Mouse (Mus musculus) cerebellum, postnatal 14 days (tissue): Measurements from ENCODE around the gene Zmiz1.

Experiments
- DNase-seq, 2 experiments: peaks; one replicate each; pipeline ENCODE4 v3.0.0; 2021; ENCODE audit warnings: mixed read lengths in 2 of 2

The Zmiz1 gene

DNA sequence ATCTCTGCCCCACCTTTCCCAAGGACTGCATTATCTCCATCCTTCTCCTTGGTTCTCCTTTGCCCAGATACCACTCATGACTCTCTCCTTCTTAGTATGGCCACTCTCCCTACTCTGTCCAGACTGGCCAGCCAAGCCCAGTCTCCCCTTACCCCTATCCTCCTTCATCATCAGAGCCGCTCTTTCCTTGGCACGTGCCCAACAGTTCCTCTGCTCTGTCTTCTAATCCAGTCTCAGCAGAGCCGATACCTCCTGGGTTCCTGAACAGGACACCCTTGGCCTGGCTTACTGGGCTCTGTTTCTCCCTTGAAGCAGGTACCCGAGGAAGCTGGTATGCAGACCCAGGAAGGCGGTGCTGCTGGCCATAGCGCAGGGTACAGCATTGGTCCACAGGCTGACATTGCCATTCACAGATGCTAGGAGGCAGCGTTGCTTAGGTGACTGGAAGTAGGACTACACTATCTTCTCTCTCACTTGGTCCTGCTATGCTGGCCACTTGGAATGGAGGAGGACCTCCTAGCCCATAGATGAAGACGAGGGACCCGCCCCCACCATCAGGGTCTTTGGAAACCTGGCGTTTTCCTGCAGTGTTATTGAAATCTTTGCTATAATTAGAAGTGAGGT is 80.6 kb downstream of the Zmiz1 start:
- peak in 1 of 2 experiments; percentile 54 for DNase-seq

DNA sequence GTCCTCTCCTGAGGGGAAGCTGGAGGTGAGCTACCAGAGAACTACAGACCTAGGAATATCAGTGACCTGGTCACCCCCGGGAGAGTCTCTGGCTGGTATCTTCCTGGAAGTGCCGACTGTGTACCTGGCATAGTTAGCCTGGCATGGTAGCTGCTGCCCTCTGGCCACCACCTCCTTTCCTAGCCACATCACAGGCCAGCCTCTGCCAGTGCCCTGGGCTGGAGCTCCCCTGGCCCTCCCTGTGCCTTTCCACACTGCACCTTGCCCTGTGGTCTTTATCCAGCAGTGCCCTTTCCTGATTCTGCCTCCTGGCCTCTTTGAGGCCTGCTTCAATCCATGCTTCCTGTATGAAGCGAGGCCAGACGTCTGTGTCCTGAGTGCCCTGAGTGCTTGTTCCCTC is 81.2 kb downstream of the Zmiz1 start:
- DNase-seq: no peak

DNA sequence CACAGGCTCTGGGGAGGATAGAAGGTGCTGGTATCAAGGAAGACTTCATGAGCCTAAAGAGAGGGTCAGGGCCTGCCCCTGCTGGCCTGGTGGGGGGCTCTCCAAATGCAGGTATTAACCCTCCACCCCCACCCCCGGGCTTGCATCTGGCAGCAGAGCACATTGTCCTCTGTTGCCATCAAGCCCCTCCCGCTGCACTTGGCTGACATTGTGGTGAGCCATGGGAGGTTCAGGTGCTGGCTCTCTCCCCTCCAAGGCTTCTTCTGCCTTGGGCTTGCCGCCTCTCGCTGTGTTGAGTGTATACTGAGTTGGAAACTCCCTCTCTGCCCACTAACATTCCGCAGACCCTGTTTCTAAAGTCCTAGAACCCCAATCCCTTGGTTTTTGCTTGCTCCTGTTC is 82.2 kb downstream of the Zmiz1 start:
- DNase-seq: peak in 1 of 2 experiments; percentile 43

DNA sequence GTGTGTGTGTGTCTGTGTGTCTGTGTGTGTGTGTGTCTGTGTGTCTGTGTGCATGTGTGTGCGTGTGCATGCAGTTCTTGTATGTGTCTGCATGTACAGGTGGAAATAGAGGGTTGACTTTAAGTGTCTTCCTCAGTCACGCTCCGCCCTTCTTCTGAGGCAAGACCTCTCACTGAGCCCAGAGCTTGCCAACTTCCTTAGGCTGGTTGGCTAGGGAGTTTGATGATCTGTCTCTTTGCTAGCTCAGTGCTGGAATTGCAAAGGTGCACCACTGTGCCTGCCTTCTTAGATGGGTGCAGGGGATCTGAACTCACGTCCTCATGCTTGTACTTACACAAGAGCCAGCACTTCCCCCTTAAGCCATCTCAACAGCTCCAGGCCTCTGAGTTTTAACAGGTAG is 84.1 kb downstream of the Zmiz1 start:
- DNase-seq: no peak

DNA sequence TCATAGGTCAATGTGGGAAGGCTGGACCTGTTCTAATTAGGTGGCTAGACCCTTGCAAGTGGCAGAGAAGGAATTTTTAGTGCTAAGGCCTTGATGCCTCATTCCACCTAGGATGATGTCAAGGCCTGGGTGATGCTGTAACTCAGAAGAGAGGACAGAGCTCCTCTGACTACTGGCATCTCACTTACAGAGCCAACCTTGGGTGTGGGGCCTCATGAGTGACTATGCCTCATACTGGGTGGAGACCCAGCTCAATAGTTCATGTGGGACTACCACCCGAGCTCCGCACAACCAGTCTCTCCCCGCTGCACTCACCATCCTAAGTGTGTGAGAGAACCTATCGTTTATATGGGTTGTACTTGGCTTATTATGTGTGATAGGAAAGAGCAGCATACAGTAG is 84.9 kb downstream of the Zmiz1 start:
- DNase-seq: no peak

DNA sequence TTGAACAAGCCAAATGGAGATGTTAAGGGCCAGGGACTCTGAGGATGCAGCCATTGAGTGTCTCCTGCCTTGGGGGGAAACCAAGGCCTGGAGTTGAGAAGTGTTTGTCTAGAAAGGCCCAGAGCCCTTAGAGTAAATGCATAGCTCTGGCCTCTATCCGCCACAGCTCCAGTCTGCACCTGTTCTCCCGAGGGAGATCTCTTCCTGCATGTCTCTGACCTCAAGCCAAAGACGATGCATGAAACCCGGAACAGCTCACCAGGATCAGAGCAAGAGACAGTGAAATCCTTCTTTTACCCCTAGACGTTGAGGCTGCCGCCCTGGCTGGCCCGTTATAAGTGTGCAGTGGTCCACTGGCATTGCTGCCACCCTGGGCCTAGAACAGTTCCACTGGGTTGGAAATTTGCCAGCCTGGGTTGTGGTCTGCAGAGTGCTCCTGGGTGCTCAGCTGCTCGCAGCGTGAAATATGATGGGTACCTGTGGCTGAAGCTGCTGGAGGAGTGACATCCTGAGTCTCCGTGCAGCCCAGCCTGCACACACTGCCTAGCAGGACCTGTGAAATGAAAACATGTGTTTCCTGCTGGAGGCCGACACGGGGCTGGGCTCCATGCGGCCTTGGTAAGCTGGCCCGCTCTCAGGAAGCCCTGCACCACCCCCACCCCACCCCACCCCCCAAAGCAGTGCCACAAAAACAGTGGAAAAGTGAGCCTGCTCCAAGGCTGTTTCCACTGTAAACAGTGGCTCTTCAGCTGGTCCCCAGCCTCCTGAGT is 88.1 kb downstream of the Zmiz1 start:
- peak in 1 of 2 experiments; percentile 59 for DNase-seq

DNA sequence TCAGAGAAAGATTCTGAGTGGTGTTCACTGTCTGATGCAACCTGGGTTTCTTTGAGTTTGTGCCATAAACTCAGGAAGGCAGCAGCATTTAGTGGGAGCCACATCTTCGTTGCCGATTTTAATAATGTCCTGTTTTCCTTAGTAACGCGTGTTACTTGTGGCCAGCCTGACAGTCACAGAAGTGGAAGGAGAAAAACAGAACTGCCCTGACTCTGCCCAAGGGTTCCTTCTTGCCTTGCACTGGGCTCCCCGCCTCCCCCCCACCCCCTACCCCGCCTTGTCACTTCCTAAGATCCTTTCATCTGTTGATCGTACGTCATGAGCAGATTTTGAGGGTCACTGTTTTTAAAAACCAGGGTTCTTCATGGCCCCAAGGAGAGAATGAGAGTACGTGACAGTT is 88.9 kb downstream of the Zmiz1 start:
- DNase-seq: no peak

DNA sequence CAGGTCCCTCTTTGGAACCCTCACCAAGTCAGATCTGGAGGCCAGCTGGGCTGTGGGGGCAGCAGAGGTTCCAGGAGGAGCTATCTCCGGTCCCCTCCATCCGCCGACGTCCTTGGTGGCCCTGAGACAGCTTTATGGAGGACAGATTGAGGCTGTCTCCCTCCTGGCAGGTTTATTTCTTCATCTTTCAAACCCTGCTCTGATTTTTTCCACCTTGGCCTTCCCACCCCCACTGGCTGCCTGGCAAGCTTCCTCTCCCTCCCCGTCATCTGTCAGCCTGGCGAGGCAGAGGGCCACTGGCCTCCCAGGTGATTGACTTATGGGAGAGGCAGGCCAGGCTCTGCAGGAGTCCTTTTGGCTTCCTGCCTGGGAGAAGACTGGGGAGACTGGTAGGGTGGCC is 89.7 kb downstream of the Zmiz1 start:
- DNase-seq: peak; percentile 94

DNA sequence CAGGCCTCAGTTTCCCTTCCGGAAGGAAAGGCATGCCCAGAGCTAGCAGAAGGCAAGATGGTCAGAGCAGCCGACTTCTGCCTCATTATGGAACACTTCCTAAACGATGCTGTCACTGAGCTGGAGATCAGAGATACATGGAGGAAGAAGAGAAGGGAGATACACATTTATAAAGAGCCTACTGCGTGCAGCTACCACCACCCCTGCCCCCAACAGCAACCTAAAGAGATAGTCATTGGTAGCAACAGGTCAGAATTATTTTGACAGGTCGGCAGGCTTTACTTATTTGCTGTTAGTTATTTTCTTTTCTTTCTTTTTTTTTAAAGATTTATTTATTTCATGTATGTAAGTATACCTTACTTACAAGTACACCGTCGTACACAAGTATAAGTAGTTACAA is 90.1 kb downstream of the Zmiz1 start:
- no peak for DNase-seq

DNA sequence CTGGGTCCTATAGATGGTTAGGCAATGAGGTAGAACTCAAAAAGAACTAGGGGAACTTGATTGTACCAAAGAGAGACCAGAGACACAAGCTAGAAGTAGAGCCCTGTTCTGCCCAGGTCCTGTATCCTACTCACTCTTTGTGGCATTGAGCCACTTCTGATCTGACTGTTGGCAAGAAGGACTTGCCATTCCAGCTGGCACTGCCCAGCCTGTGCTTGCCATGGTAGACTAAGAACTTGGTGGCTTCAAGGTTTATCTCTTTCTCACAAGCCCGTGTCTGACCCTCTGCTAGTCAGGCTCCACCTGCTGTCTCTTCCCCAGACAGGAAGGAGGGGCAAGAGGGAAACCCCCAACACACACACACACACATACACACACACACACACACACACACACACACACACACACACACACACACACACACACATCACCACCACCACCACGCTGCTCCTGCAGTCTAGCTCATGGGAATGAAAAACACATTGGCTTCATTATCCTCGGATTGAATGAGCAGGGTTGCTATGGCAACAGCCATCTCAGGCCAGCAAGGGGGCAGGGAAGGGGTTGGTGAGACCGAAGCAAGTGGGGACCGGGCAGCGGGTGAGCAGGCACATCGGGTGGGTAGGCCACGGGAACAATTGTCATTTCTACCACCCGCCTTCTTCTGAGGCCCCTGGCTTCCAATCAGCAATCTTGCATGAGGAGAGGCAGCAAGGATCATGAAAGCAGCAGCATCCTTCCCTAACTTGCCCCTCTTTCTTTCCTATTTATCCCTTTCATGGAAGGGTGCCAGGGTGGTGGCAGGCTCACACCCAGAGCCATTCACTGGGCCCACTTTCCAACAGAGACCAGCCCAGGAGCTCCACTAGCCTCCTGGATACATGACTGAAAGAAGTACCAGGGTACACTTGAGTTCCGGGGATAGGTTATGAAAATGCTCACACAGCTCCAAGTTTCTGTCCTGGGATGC is 91.2 kb downstream of the Zmiz1 start:
- DNase-seq: peak; percentile 80 to 87

DNA sequence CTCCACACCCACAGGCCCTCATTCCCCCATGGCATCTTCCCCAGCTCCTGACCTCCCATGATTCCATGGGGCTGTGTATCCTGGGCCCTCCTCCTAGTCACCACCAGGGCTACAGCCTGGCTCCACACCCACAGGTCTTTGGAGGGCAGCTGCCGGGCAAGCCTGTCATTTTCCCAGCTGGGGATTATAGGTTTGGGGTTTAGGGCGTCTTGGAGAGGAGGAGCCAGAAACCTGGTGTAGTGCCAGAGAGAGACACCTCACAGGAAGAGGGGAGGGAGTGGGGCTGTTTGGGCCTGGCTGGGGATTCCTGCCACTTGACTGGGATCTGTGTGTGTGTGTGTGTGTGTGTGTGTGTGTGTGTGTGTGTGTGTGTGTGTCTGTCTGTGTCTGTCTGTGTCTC is 92.7 kb downstream of the Zmiz1 start:
- DNase-seq: peak in 1 of 2 experiments; percentile 38

DNA sequence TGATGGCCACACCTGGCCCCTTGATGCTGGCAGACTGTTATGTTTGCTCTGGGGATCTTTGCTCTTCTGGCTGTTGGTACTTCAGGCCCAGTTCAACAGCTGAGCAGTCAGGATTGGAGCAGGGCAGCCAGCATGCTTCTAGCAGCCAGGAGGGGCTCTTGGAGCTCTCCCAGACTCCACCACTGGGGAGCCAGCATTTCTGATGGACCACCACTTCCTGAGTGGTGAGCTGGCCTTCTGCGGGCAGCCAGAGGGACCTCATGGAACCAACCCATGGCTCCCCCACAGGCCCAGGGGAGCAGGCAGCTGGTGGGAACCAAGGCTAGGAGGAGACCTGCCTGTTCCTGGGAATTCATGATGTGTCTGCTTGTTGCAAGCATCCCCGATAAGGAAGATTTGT is 94.4 kb downstream of the Zmiz1 start:
- peak in 1 of 2 experiments; percentile 46 for DNase-seq

DNA sequence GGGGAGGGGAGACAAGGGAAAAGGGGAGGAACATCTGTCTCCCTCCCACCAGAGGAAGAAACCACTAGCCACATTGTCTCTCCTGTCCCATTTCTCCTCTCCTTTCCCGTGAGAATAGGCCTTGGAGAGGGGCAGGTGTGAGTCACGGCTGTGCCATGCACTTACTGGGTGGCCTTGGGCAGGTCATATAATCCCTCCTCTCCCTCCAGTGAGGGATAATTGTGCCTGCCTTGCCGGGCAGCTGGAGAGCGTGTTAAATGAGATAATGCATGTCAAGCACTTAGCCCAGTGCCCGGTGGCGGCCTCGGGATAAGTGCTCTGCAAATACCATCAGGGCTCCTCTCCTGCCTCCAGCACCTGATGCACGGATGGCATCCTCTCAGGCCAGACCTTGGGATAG is 95.8 kb downstream of the Zmiz1 start:
- DNase-seq: no peak

DNA sequence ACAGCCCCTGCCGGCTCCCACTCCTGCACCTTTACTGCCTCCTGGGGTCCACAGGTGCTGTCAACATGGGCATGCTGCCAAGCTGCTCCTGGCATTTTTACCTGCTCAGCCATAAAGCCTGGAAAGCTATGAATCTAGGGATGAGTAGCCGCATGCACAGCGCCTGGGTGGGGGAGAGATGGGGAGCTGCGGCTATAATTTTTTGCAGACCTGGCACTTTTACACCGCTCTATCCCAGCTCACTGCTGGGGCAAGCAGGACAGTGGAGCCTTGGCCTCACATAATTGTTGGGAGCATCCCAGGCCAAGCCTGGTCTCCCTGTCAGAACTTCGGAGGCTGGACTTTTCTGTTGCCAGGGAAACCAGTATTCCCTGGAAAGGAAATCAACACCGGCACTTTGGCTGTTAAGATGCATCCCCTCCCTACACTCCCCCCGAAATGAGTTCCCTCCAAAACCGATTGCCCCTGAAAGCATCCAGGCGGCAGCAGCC is 96.4 kb downstream of the Zmiz1 start:
- DNase-seq: peak; percentile 80 to 85

DNA sequence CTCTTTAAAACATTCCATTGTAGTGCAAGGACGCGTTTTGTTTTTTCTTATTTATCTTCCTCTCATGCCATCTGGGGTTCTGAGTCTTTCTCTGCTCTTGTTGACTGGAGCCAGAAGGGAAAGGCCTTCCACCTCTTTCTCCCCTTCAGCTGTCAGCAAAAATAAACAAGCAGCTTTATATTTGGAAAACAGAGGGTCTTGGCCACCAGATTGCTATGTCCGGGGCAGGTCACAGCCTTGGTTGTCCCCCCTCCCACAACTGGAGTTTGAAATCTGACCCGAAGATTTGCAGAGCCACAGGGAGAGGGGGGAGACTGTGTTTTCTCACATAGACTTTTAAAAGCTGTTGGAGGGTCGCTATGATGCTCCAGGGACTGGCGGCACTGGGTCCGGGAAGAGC is 96.9 kb downstream of the Zmiz1 start:
- no peak for DNase-seq

DNA sequence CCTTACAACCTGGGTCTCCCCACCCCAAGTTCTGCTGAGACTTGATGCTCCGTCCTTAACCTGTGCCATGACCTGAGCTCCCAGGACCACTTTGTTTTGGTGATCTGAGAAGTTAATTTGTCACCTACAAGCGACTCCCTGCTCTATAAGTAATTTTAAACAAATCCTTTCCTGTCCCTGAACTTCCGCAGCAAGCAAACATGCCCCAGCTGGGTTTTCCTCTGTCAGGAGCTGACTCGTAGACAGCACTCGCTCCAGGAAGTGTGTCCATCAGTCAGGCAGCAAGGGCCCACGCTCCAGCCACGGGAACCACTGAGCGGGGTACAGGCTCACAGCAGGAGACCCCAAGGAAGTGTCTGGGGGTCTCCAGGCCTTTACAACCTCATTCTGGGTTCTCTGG is 98.0 kb downstream of the Zmiz1 start:
- no peak for DNase-seq

DNA sequence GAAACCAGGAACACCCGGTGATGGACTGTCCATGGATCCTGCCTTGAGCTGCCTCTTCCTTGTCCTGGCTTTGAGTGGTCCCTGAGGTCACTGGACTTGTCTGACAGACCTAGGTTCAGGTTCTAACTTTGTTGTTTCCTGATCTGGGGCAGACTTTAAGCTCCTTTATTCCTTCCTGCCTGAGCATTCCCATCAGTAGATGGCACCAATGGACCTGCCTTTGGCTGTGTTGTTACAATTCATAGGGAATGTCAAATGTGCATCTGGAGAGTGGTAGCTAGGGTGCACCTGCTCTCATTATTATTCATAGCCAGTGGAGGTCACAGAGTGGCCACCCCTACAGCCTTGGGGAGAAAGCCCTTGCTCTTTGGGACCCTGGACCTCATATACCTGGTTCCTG is 99.5 kb downstream of the Zmiz1 start:
- DNase-seq: no peak

DNA sequence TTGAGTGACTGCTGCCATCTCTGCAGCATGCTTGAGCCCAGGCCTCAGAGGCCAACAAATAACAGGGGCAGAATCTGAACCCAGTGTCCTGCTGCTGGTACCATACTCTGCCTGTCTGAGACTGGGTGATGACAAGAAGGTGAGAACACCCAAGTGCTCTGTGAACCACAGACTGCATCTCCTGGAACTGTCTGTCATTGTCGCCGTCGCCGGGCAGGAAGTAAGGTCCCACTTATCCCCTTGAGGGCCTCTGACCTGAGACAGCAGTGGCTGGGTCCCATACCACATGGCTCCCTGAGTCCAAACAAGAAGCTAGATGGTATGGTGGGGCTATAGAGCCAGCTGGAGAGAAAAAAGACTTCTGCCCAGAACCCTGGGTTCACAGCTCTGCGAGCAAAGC is 100.9 kb downstream of the Zmiz1 start:
- no peak for DNase-seq

DNA sequence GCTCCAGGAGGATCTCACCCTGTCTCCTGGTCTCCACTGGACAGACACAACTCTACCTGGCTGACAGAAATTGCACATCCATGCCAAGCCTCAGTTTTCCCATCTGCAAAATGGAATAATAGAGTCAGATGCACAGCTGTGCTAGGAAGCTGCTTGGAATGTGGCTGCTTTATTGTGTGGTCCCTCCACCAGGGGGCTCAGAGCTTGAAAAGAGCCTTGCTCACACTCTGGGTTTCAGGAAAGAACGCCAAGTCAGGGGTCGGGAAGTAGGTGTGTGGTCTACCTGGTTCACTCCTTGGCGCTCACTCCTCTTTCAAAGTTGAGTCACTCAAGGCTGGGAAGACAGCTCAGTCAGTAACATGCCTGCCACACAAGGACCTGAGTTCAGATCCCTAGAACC is 101.9 kb downstream of the Zmiz1 start:
- no peak for DNase-seq

DNA sequence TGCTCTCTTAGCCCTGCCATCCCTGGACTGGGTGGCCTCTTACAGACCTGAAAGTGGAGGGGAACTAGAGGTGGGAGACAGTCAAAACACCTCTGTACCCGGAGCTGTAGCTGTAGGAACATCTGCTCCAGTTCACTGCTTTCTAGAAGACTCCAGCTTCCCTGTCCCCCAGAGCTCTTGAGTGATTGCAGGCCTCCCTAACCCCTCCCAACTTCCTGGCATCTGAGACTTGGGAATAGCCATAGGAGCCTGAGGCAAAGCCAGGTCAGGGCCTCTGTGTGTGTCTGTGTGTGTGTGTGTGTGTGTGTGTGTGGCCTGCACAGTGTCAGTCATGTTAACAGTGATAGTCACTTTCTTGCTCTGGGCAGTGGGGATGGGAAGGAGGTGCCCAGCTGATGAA is 102.7 kb downstream of the Zmiz1 start:
- DNase-seq: no peak

DNA sequence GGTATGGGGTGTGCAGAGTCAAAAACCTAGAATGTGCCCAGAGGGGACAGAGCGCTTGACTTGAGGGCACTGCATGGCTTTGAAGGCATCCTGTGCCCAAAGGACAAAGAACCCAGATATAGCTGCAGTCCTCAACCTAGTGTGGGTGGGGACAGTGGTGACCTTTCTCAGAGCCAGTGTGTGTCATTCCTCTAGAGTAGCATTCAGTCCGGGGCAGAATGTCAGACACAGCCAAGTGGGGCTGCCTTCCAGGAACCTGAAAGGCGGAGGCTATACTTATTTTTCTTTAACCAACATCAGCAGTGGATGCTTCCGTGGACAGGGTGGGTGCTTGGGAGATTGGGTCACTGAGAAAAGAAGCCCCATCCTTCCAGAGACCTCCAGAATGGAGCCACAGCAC is 103.5 kb downstream of the Zmiz1 start:
- DNase-seq: no peak

DNA sequence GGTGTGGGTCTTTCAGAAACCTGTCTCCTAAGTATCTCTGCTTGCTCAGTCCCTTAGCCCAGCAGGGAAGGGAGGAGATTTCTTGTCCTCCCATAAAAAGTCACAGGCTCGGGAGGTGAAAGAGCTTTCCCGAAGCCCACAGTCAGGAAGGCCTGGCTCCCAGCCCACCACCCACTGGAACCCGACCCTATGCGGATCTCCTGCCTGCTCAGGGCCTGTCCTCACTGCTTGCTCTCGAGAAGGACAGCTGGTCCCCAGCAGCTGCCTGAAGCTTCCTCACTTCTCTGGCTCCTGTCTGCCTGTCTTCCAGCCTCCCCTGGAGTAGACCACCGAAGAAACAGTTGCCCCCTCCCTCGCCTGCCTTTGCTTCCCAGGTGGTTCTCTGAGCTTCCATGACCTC is 103.9 kb downstream of the Zmiz1 start:
- peak in 1 of 2 experiments; percentile 56 for DNase-seq

DNA sequence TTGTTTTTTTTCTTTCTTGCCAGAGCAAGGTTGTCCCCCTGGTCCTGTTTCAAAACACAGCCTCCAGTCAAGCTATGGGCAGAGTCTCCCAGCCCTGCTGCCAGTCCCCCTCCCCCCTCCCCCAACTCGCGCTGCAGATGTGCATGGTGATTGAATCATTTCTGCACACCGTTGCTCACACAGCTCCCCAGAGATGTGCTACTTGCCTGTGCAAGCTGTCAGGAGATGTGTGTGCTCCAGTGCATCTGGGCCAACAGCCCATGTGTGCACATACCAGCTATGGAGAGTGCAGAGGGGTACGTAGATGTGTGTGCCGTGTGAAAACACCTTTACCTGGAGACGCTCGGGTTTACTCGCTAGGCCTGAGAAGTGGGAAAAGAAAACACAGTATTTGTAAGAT is 105.6 kb downstream of the Zmiz1 start:
- DNase-seq: no peak
